Mouse (Mus musculus) layer of hippocampus, adult 8-10 months (tissue): ENCODE measurements around the gene Nxpe3. TPM values are rescaled to one million over a fixed set of nuclear protein-coding genes. Genes with fewer than 3 reads are reported as not detected.

ENCODE experiments used
- DNase-seq, 2 experiments: peaks; one replicate each; pipeline ENCODE4 v3.0.0; 2022; ENCODE audit warnings: low spot score in 2 of 2
- total RNA-seq, 4 experiments: library from RNA; stranded (reverse); gene quantifications; 2 replicates each; pipeline ENCODE4 v1.2.4; 2022

Gene Nxpe3
- total RNA-seq = 10 to 100 TPM; 12.6 to 13.0 (median 12.8) TPM

- peak; percentile 87 to 88 for DNase-seq
Measured at GRCm38 (mm10) chr16:55894893-55895650, at the start of gene Nxpe3. Gene Nxpe3 (minus strand): TSS chr16:55895285.

- DNase-seq = no peak
Measured at GRCm38 (mm10) chr16:55940781-55941180, 45.7 kb upstream of the Nxpe3 start.

DNA sequence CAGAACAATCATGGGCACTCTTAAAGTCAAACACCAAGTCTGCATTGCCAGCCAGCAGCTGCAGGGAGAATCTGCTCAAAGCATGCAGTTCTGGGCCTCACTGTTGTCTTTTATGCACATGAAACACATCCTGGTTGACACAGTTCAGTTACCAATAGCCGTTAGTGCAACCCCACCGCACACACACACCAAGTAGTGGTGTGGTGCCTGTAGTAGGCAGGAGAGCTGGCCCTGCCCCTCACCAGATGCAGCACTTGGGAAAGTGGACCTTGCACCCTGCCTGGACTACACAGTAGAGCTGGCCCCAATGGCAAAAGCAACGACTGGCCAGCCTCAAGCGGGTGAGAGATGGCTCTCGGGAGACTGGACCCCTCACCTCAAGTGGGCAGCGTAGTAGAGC is 44.6 kb upstream of the Nxpe3 start:
- no peak for DNase-seq

GRCm38 (mm10) chr16:55938761-55939160 is 43.7 kb upstream of the Nxpe3 start:
- no peak for DNase-seq

- peak; percentile 94 to 95 for DNase-seq
Measured at GRCm38 (mm10) chr16:55934453-55935037, 39.5 kb upstream of the Nxpe3 start, which contains the start of gene Cep97. Gene Cep97 (minus strand): TSS chr16:55934855.

- DNase-seq = peak; percentile 23 to 39
Measured at GRCm38 (mm10) chr16:55933681-55934343, 38.7 kb upstream of the Nxpe3 start.

GRCm38 (mm10) chr16:55924010-55924409 is 28.9 kb upstream of the Nxpe3 start:
- DNase-seq = no peak

DNA sequence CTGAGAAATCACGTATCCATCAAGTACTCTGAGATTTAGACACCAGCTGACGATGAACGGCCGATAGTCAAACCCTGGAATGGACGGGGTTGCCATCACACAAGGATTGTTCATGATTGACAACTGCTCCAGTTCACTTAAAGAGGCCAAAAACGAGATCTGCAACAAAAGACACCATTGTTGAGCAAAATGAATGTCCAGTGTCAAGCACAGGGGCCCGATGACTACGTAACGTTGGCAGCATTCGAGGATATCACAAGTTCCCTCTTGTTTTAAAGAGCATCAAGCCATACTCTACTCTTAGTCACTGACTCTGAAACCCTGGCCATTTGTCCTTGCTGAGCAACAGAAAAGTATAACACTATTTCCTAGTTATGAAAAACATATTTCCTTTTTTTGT is 27.0 kb upstream of the Nxpe3 start:
- DNase-seq = peak; percentile 20 to 58

DNA sequence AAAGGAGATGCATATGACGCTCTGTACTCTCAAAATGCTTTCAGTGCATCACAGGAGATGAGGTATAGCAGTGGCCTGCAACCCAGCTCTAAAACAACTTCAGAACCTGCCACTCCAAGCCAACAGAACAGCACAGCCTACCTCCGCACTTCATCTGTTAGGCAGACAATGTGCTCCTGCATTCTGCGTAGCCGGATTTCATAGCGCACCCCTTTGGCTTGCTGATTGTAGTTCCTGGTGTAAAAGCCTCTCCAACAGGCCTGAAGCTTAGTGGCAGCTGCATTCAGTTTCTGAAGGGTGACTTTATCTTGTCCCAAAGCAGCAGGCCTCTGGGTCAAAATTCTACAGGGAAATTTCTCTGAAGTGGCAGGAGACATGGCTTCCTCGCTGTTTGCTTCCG is 19.6 kb upstream of the Nxpe3 start:
- peak in 1 of 2 experiments; percentile 23 for DNase-seq

- DNase-seq = no peak
Measured at GRCm38 (mm10) chr16:55910208-55910793, 15.2 kb upstream of the Nxpe3 start.

GRCm38 (mm10) chr16:55906928-55907679 is 12.0 kb upstream of the Nxpe3 start:
- DNase-seq = no peak

DNA sequence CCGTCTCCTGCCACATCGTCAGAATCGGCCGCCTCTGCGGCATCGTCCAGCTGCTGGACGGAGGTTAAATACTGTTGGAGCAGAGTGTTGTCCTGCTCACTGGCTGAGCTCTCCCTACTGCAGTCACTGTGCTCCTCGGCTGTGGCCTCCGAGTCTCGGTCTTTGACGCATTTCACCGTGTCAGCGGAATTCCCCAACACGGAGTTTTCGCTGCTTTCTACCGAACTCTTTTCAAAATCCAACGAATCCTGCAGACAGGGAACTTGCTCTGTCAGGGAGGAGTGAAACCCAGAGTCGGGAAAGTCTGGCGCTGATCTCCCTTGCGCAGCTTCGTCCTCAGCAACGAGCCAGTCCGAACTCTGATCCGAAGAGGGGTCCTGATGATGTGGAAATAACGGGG is 10.3 kb upstream of the Nxpe3 start:
- no peak for DNase-seq

DNA sequence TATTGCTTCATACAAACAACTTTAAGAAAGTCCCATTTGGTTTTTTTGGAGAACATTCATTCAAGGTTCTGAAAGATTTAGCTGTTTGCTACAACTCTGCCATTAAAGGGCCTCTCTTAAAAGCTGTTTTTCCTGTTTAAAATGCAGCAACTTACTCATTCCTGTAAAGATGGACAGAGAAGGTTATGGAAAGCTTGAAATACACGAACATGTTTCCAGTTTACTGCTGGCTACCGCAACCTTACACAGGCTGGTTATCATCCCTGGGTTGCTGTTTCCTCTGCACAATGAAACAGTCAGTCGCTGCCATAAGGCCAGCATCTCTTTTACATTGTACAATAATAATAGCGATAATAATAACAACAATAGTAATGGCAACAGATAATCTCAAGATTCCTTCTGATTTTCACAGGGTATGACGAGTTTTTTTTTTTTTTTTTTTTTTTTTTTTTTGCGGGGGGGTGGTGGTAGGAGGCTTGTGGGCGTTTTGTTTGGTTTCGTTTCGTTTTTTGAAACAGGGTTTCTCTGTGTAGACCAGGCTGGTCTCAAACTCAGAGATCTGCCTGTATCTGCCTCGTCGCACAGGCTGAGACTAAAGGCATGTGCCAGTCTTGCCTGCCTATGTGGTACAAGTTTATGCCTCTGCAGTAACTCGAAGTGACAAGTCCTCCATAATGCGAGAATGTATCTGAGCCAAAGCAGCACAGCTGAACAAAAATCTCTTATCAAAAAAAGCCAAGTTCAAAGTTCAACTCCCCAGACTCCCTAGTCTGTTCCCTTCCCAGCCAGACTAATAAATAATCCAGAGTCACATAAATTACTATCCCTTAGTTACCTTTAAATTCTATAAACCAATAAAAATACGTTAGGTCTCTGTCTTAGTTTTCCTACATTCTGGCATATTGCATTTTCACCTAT is 7.0 kb upstream of the Nxpe3 start:
- DNase-seq = no peak

GRCm38 (mm10) chr16:55898385-55899002 is 3.4 kb upstream of the Nxpe3 start:
- no peak for DNase-seq

GRCm38 (mm10) chr16:55895651-55896095 is 588 bp upstream of the Nxpe3 start:
- DNase-seq = no peak

GRCm38 (mm10) chr16:55894536-55894892 is 571 bp downstream of the Nxpe3 start:
- no peak for DNase-seq

DNA sequence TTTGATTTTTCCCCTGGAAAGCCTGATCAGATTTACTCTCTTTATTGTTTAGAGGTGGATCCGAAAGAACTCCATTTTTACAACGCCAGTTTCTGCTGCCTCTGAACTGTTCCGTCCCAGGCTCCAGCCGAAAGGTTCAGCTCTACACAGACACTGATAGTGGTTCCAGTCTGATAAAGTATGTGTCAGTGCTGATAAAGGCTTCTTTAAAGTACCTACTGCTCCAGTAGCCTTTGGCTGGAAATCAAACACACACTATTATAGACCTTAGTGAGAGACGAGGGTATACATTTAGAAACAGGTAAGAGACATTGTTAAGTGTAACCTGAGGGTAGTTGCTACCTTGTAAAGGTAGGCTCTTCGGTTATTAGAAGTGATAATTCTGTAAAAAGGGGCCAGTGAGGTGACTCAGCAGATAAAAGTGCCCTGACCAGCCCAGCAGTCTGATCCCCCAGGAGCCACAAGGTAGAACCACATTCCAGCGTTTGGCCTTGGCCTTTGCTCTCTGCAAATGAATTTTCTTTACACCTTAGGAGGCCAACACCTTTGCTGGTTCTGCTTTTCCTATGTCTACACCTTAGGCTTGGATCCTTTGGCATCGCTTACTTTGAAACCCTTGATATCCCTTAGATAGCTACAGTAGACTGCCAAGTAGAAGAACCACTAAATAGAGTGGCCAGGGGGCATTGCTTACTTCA is 1.5 kb downstream of the Nxpe3 start:
- no peak for DNase-seq

GRCm38 (mm10) chr16:55892484-55892883 is 2.6 kb downstream of the Nxpe3 start:
- no peak for DNase-seq

DNA sequence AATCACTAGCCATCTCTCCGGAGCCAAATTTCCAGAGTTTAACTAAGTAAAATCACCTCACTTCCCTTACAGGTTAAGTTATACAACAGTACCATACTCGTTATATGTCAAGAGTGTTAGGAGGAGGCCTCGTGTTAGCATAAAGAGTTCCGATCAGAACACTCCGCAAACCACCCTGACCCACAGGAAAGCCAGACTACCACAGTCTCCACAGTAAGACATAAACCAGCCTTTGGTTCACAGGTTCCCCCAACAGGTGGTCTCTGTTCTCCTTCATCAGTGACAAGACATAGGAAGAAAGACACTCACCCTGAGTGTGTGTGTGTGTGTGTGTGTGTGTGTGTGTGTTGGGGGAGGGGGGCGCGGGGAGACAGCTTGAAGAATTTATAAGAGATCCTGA is 3.7 kb downstream of the Nxpe3 start:
- no peak for DNase-seq
